Mouse (Mus musculus): ENCODE data around the gene Clec2g. TPM values are rescaled to one million over a fixed set of nuclear protein-coding genes. Genes with fewer than 3 reads are reported as not detected.
"Not testable (repeated sequence)": the region's sequence is repeated elsewhere in the genome, so short reads cannot be mapped to it uniquely, and the experiment has no call there.

Clec2g gene
- total RNA-seq, 1 experiment from 2014 or later: 4.5 TPM

DNA sequence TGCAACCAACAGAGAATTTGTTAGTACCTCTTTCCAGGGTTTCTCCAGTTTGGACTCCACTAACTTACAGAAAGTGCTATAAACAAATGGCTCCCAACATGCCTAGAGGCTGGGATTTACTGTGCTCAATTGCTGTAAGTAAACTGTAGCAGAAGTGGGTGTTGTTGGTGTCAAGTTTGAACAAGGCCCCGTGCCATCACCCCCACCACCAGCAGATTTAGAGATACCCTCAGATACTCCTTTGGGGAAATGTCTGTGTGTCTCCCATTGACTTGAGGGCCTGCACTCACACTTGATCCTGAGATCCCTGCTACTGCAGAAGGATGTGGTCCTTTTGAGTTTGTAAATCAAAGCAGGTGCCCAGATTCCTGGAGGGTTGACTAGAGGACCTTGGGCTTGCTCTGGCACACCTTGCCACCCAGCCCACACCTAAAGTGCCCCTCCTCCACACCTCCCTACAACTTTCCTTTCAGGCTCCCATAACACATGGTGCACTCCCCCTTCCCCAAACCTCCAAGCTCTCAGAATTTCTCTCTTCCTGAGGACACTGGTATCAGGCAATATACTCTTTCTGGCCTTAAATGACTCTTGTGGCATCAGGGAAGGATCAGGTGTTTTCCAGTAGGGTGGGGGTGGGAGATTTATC is 37.3 kb downstream of the Clec2g start:
- no peak for DNase-seq

GRCm38 (mm10) chr6:128972156-128972555 is 38.0 kb downstream of the Clec2g start:
- DNase-seq: no peak

- no peak for DNase-seq
These were observed 38.7 kb downstream of the Clec2g start for GRCm38 (mm10) chr6:128972687-128973438.

GRCm38 (mm10) chr6:128973439-128973697 is 39.2 kb downstream of the Clec2g start:
- DNase-seq: no peak

- not testable (repeated sequence) for DNase-seq
These were observed 40.7 kb downstream of the Clec2g start for GRCm38 (mm10) chr6:128974850-128975249.

GRCm38 (mm10) chr6:128976194-128976593 is 42.0 kb downstream of the Clec2g start:
- no peak for DNase-seq

DNA sequence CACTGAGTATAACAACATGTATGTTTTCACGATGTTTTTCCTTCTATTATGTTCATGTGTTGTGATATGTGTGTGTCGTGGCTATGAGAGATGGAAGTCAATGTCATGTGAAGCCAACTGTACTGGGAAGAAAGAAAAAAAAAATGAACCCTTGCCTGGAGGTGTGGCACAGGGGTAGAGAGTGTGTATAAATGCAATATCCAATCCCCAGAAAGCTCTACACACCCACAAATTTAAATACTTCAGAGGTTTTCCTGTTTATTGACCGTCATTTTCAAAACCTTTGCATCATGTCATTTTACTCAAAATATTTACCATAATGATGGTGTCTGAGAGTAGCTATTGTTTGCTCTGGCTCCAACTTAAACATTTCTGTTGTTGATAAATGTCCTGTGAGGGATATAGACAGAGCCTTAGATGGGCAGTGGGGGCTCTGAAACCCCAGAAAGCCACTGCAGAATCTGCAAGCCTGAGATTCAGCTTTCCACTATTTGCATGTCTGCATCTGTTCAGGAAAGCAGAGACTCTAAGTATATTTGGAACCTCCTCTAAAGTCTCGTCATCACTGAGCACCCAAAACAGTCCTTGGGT is 47.9 kb downstream of the Clec2g start:
- not testable (repeated sequence) for DNase-seq

GRCm38 (mm10) chr6:128992337-128992736 is 58.2 kb downstream of the Clec2g start:
- DNase-seq: no peak

DNA sequence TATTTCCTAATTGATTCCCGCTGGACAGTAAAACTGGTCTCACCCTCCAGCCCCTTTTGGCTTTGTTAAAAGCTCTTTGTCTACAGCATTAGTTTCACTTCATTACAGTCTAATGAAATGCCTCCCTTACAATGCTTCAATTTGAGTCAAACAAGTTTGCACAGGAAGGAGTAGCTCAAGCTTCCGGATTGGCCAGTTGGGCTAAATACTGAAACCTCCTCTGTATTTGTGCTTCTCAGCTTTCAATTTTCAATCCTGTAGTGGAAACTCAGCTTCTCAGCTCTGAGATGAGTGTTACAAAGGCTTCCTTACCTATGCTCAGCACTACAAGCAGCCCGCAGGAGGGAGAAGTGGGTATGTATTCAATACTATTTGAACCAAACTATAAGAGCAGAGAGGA is 58.6 kb downstream of the Clec2g start:
- DNase-seq: no peak

DNA sequence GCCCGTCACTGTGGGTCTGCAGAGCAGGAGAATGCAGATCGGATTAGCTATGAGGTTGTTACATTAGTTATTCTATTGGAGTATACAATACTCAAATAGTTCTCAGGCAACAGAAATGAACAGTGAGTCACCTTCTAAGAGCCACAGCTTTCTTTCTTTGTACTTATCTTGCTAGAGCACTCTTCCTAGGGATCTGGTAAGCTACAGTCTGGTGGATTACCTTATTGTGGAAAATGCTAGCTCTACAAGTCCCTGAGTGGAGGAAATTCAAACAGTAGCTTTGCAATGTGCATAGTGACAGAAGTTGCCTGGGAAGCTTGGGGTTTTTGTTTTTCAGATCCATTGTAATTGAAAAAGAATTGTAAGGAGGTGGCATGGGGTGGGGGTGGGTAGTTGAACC is 59.0 kb downstream of the Clec2g start:
- no peak for DNase-seq

GRCm38 (mm10) chr6:128994336-128994735 is 60.2 kb downstream of the Clec2g start:
- no peak for DNase-seq

DNA sequence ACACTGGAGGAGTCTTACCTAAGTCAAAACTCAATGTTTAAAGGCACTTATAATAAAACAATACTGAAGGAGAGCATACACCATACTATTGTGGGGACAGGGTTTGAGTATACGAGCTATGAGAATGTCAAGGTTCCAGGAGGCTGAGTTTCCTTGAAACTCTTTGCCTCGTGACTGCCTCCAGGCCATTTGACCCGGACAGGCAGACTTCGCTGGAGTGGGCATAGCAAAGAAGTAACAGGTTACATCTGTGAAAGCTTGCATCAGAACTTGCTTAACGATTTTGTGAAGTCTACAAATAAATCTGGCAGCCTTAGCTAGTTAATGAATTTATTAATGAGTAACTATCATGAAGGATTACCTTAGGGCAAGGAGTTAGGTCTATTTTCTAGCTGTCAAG is 60.6 kb downstream of the Clec2g start:
- DNase-seq: no peak

GRCm38 (mm10) chr6:128995250-128996053 is 61.3 kb downstream of the Clec2g start:
- DNase-seq: no peak

- DNase-seq: no peak
These were observed 62.0 kb downstream of the Clec2g start for GRCm38 (mm10) chr6:128996054-128996767.

- no peak for DNase-seq
These were observed 62.7 kb downstream of the Clec2g start for GRCm38 (mm10) chr6:128996768-128997442.

DNA sequence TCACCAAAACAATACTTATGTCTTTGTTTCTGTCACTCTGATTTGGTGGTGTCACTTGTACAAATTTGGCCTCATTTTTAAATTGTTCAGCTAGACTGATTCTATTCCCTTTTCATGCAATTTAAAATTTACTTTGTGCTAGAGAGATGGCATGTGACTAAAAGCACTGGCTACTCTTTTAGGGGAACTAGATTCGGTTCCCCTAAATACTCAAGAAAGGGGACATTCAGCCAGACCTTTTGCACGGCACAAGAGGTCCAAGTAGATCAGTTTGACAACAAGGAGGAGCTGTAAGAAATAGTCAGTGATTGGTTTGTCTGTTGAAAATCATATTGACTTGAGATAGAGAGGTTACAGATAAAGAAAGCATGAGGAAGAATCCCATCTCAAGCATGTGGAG is 67.2 kb downstream of the Clec2g start:
- DNase-seq: no peak

GRCm38 (mm10) chr6:129008552-129008951 is 74.4 kb downstream of the Clec2g start:
- no peak for DNase-seq

- not testable (repeated sequence) for DNase-seq
These were observed 75.8 kb downstream of the Clec2g start for GRCm38 (mm10) chr6:129009846-129010504.

DNA sequence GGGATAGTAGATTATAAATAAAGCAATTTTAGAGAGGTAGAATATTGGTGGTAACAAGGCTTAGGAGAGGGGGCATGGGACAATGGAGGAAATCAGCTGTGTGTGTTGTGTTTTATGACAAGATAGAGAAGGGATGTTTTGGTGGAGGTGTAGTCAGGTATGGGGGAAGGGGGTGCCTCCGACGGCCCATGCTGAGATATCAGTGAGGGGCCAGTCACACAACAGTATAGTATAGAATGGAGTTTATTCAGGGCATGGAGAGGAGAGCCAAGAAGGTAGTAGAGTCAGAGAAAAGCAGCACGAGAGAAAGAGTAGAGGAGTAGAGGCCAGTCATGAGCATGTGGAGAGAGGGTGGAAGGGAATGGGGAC is 76.3 kb downstream of the Clec2g start:
- DNase-seq: no peak

DNA sequence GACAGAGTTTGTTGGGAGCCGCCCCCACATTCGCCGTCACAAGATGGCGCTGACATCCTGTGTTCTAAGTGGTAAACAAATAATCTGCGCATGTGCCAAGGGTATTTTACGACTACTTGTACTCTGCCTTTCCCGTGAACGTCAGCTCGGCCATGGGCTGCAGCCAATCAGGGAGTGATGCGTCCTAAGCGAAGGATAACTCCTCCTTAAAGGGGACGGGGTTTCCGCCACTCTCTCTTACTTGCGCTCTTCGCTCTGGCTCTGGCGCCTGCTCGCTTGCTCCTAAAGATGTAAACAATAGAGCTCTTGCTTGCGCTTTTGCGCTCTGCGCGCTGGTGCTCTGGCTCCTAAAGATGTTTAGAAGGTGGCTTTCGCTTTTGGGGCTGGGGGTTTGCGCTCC is 77.8 kb downstream of the Clec2g start:
- DNase-seq: not testable (repeated sequence)

DNA sequence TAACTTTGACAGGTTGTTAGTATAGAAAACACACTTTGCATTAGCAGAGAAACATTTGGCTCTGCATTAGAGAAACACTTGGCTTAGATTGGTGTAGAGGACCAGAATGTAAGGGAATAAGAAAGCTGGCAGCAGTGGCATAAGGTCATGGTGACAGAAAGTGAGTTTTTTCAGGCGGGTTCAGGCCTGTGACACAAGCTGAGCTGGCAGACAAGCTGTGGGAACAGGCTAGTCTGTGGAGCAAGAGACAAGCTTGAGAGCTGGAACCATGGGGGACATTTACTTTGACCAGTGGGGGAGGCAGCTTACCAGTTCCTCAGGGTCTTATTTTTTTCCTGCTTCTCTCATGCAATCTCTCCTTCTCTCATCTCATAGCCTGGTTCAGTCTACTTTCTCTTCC is 78.8 kb downstream of the Clec2g start:
- no peak for DNase-seq

All from adrenal gland, postnatal 14 days (tissue).